Mouse (Mus musculus): Measurements from ENCODE around the gene Gnaq. TPM values are rescaled to one million over a fixed set of nuclear protein-coding genes. Genes with fewer than 3 reads are reported as not detected.

Gnaq gene
- polyA plus RNA-seq, 1 experiment from 2014 or later = 4.0 TPM

- ATAC-seq (ENCODE audit: low read depth) = no peak
- H3K4me1 ChIP-seq (replicated peaks) = peaks cover 15% of the 10 kb centered on the region
- no peaks in the 10 kb centered on the region for H3K9me3 ChIP-seq (replicated peaks)
- WGBS (ENCODE audit: insufficient replicate concordance) = 70% methylated on average over 8 of the region's 8 CpGs
- H3K27ac ChIP-seq = no peak overlapping the region
- no peak for DNase-seq
- H3K27me3 ChIP-seq = peaks cover 10% of the 10 kb centered on the region
- no peak overlapping the region for H3K4me2 ChIP-seq
- no peaks in the 10 kb centered on the region for H3K36me3 ChIP-seq
- H3K9ac ChIP-seq = no peak overlapping the region
- H3K4me3 ChIP-seq (replicated peaks) = no peak overlapping the region
Observed at GRCm38 (mm10) chr19:16431368-16431767, 298.7 kb downstream of the Gnaq start.

- no peaks in the 10 kb centered on the region for H3K9me3 ChIP-seq (replicated peaks)
- H3K9ac ChIP-seq = 0 out of 2 replicates have a peak overlapping the region, but pooled peaks have one; percentile 56
- WGBS (ENCODE audit: insufficient replicate concordance) = 14% methylated on average over 9 of the region's 9 CpGs
Observed at GRCm38 (mm10) chr19:16434879-16435278, 302.2 kb downstream of the Gnaq start.

GRCm38 (mm10) chr19:16435531-16436231, 303.1 kb downstream of the Gnaq start, which contains the start of gene Gna14:
Gene Gna14 (plus strand): TSS chr19:16435762.
- peaks cover 26% of the 10 kb centered on the region for H3K27me3 ChIP-seq
- peak within 1 kb of the TSS; percentile 56 for H3K9ac ChIP-seq
- DNase-seq = peak; percentile 44
- peak; percentile 60 for ATAC-seq (ENCODE audit: low read depth)
- peak within 1 kb of the TSS; percentile 57 for H3K4me3 ChIP-seq (replicated peaks)
- no peaks in the 10 kb centered on the region for H3K36me3 ChIP-seq
- under 1% methylated on average over 27 of the region's 27 CpGs for WGBS (ENCODE audit: insufficient replicate concordance)
- peaks cover 27% of the 10 kb centered on the region for H3K4me1 ChIP-seq (replicated peaks)
- no peaks in the 10 kb centered on the region for H3K9me3 ChIP-seq (replicated peaks)
- H3K4me2 ChIP-seq = peak within 1 kb of the TSS; percentile 83
- no peak within 1 kb of the TSS for H3K27ac ChIP-seq

More at GRCm38 (mm10) chr19:16434879-16435278, 302.2 kb downstream of the Gnaq start:
- Histone ChIP-seq H3K4me2 (peak overlapping the region; percentile 83), H3K4me3 (replicated peaks) (peak overlapping the region; percentile 57), H3K27ac (no peak overlapping the region), H3K27me3 (peaks cover 26% of the 10 kb centered on the region), H3K4me1 (replicated peaks) (peaks cover 26% of the 10 kb centered on the region), H3K36me3 (no peaks in the 10 kb centered on the region)
- DNase-seq (no peak), ATAC-seq (ENCODE audit: low read depth) (no peak)

GRCm38 (mm10) chr19:16436335-16437169, 303.9 kb downstream of the Gnaq start:
- no peak for DNase-seq
- Histone ChIP-seq H3K9ac (peak overlapping the region; percentile 56), H3K4me2 (peak overlapping the region; percentile 83), H3K27ac (no peak overlapping the region), H3K4me3 (replicated peaks) (peak overlapping the region; percentile 57), H3K27me3 (peaks cover 26% of the 10 kb centered on the region), H3K9me3 (replicated peaks) (no peaks in the 10 kb centered on the region), H3K4me1 (replicated peaks) (peaks cover 27% of the 10 kb centered on the region), H3K36me3 (no peaks in the 10 kb centered on the region)
- ATAC-seq (ENCODE audit: low read depth) = peak; percentile 21
- WGBS (ENCODE audit: insufficient replicate concordance) = 4% methylated on average over 61 of the region's 61 CpGs

Small RNAs within 50 kb of the gene (microRNA-seq; reads per million reads assigned to microRNA genes)
- not detected for gene Mir496b

Other genes starting within 250 kb of the Gnaq start
- gene Psat1, start 185.5 kb upstream of the Gnaq start, polyA plus RNA-seq (2015; fragmentation: Nextera tagmentation; extraction: Ambion mirVana) = 165 and 186 TPM in 2 replicates
- gene Cep78, start 147.8 kb upstream of the Gnaq start, polyA plus RNA-seq (2015; fragmentation: Nextera tagmentation; extraction: Ambion mirVana) = 12.8 and 13.3 TPM in 2 replicates

All from liver, embryonic 13.5 days (tissue).